Mouse (Mus musculus) adrenal gland, postnatal 36 days (tissue): Measurements from ENCODE around the gene H60b. TPM values are rescaled to one million over a fixed set of nuclear protein-coding genes. Genes with fewer than 3 reads are reported as not detected.
"Not testable (repeated sequence)": the region's sequence is repeated elsewhere in the genome, so short reads cannot be mapped to it uniquely, and the experiment has no call there.

ENCODE experiments used
- DNase-seq, 2 experiments: peaks; one replicate each; pipeline ENCODE4 v3.0.0; 2021; ENCODE audit warnings: mixed read lengths in 1 of 2
- long read RNA-seq, 2 experiments: library from polyadenylated mRNA; stranded (forward); transcript quantifications; one replicate each; pipeline ENCODE4 v2.0.0; 2021; ENCODE audit warnings: borderline sequencing depth in 2 of 2
- total RNA-seq, 2 experiments: library from RNA; stranded (reverse); gene quantifications; 2 replicates each; pipeline ENCODE4 v1.2.3; 2021

Gene H60b
- under 1 TPM in 1 of 2 experiments, not detected in 1; 0.46 TPM for total RNA-seq
- long read RNA-seq, experiment 1 = 0 reads
- long read RNA-seq, experiment 2 = 0 reads

DNA sequence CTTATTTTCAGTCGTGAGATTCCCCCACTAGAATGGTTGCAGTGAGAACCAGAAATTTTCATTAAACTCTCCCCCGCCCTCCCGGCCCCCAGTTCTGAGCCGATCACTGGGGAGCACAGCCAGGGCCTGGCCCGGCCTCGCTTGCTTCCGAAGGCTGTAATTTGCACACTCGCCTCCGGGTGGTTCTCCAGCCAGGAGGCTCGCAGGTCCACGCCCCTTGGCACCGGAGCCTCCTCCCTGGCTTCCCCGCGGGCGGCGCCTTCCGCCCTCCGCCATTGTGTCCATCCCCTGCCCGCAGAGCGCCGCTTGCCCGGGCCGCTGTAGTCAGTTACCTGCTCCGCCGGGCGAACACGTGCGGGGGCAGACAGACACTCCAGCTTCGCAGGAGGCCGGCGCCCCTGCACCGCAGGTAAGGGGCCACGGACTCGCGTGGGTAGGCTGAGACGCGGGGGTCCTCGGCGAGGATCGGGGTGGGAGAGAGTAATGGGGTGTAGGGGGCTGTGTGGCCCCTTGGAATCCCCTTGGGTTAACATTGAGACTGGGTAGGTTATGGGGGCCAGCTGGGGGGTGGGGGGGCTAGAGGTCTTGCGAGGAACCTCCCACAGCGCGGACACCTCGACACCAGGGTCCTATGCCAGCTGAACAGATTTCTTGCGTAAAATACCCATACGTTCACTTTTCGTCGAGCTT is at the start of gene H60b, which contains the start of gene Raet1e:
Gene H60b, plus strand, starts transcription at position 277 of the 690 bp plus-strand sequence.
Gene Raet1e, plus strand, starts transcription at position 260 of the 690 bp plus-strand sequence.
- peak; percentile 84 to 85 for DNase-seq

DNA sequence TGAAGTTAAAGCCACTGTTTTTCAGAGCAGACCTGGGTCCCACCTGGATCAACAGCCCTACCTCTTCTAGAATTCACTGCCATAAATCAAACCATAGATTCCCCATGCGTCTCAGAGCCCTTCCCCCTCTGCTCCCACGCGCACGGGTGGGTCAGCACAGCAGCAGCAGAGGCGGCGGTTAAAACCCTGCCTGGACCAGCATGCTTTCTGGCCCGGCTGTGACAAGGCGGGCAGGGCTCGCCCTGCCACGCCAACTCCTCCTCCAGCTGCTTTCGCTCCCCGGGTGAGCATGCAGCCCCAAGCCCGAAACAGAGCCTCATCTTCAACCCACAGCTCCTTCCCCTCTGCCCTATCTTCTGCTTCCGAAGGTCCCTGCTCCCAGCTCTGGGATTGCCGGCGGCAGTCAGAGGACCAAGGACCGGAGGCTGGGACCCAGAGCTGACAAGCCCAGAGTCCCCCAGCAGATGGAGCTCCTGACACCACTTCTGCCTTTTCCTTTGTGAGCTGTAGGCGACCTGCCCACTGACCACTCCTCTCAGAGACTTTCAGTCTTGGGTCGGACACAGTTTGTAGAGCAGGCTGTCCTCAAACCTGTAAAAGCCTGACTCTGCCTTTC is 17.6 kb upstream of the H60b start:
- DNase-seq = peak; percentile 84 to 85

- DNase-seq = not testable (repeated sequence)
Observed at GRCm38 (mm10) chr10:22142194-22142593, 16.2 kb upstream of the H60b start.

- no peak for DNase-seq
Observed at GRCm38 (mm10) chr10:22142926-22143325, 15.5 kb upstream of the H60b start.

GRCm38 (mm10) chr10:22148441-22149072 is 9.8 kb upstream of the H60b start:
- DNase-seq = peak; percentile 87 to 91

DNA sequence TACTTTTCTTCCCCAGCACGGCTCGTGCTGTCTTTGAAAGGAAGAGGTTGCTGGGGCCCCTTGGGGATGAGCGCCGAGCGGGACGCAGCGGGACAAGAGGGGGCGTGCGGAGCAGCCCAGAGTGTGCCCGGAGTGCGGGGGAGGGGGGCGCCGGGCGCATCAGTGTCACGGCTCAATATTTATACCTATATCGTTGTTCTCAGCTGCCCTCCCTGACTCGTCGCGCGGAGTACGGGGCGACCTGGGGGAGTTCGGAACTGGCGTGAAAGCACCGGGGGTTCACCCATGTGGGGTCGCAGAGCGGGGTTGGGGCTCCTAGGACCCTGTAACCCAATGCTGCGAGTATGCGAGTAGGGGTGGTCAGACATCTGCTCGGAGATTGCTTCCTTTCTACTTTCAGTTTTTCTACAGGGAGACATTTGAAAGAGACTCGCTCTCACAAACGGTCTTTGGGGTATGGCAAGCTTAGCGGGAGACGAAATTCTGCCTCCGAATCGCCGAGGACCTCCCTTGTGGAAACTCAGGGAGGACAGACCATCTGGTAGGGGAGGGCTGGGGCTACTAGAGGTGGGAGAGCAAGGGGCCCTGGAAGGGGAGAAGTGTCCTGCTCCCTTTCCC is 9.2 kb upstream of the H60b start, which contains the start of gene E030030I06Rik:
Gene E030030I06Rik, minus strand, starts transcription at position 198 of the 618 bp plus-strand sequence.
- DNase-seq = peak in 1 of 2 experiments; percentile 43

DNA sequence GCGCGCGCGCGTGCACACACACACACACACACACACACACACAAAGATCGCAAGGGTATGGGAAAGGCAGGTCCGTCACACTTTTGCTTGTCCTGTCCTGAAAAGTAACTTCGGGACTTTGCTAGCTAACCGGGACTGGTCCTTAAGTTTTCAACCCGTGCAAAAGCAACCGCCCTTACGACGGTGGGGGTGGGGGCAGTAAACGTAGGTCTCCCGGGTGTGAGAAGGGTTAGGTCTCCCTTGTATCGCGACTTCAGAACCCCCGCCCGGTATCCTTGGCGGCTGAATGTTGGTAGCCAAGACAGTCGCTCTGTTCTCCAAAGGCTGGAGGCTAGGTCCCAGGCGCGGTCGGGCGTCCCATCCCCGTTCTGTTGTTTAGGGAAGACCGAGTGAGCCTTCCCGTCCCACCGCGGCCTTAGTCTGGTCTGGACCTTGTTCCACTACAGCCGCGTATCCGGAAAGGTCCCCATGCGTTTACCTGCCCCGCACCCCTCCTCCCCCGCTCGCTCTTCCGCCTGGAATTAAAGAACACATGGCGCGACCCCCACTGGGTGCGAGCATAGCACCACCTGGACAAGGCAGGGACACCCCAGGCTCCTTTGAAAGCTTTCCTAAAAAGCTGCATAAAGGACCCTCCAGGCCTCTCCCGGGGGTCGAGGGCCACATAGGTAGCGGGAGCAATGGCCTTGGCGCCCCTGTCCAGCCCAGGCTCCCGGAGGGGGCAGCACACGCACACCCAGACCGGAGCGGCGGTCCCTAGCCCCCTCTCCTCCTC is 8.5 kb upstream of the H60b start:
- peak in 1 of 2 experiments; percentile 28 for DNase-seq

DNA sequence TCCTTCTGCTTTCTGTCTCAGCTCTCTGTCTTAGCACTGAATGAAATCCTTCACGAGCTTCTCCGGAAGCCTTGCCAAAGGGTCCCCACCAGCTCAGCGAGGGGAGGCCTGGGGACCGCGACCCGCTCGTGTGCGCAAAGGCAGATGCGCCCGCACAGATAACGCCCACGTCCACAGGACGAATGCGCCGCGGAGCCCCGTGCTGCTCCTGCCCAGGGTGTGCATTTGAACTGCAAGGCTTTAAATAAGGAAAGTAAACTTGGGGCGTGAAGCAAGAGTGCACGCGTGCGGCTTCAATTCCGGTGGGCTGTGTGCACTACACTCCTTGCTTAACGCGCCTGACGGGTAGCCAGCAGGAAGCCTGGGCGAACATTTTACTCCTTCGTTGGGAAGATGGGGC is 7.8 kb upstream of the H60b start:
- DNase-seq = no peak

- not testable (repeated sequence) for DNase-seq
Observed at GRCm38 (mm10) chr10:22151056-22151862, 7.1 kb upstream of the H60b start.

- not testable (repeated sequence) for DNase-seq
Observed at GRCm38 (mm10) chr10:22151863-22152640, 6.3 kb upstream of the H60b start.

DNA sequence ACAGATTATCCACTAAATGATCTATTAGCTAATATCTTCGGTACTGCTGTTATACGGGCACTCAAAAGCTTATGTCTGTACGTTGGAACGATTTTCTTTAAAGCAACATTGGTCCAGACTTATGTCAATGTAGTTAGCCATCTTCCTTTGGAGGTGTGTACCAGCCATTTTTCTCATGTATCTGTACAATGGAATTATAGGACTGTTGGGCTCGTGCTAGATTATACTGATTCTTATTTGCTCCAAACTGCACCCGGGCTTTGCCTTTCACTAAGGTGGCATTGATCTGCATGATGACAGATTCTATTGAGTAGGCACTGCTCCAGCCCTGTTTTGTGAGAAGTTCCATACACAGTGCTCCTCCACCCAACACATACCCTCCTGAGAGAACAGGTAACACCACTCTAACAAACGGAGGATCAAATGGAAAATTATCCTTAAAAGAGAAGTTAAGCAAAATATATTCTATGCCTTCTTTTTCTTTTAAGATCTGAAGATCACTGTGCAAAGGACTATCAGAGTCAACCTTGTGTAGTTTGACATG is 5.2 kb upstream of the H60b start:
- not testable (repeated sequence) for DNase-seq

- DNase-seq = not testable (repeated sequence)
Observed at GRCm38 (mm10) chr10:22154127-22154526, 4.3 kb upstream of the H60b start.

DNA sequence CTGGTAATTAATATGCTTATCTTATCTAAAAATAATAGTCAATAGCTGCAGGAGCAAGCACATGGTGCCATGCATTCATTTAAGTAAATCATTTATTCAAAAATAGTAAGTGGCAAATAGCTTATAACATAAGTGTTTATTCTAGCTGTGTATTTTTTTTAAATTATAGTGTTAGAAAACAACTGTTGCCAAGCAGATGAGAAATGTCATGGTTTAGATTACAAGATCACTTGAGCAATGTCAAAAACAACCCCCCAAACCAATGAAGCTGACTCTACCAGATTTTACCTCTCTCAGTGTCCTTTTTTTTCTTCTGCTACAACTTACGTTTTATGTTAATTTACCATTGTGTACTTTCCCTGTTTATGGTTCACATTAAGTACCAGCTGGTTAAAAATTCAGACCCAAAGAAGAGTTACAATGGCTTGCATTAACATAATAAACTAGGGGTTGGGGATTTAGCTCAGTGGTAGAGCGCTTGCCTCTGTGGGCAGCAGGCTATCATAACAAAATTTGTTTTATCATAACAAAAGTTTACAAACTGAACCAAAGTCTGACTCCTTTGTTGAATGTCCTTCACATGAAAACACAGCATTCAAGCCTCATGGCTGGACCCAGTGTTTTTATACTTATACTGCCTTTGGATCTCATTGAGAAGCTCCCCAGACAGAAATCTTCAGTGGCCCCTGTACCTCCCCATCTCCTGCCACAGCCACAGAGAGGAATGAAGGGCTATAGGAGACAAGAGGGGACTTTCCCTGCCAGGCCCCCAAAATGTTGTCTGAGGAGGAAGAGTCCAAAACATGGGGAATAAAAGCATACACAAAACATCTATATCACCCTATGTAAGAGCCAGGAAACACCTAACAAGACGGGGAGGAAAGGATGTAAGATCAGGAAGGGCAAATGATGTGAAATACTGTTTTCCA is 3.3 kb upstream of the H60b start:
- DNase-seq = no peak

- no peak for DNase-seq
Observed at GRCm38 (mm10) chr10:22159131-22159561, 760 bp downstream of the H60b start.

DNA sequence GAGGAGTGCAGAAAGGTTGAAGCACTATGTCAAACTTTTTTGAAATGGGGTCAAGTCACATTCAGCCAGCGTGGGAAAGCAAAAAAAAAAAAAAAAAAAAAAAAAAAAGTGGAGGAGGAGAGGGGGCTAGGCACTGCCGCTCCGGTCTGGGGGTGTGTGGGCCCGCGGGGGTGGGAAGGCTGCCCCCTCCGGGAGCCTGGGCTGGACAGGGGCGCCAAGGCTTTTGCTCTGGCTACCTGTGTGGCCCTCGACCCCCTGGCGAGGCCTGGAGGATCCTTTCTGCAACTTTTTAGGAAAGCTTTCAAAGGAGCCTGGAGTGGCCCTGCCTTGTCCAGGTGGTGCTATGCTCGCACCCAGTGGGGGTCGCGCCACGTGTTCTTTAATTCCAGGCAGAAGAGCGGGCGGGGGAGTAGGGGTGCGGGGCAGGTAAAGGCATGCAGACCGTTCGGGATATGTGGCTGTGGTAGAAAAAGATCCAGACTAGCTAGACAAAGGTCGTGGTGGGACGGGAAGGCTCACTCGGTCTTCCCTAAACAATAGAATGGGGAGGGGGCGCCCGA is 1.3 kb downstream of the H60b start:
- DNase-seq = no peak

DNA sequence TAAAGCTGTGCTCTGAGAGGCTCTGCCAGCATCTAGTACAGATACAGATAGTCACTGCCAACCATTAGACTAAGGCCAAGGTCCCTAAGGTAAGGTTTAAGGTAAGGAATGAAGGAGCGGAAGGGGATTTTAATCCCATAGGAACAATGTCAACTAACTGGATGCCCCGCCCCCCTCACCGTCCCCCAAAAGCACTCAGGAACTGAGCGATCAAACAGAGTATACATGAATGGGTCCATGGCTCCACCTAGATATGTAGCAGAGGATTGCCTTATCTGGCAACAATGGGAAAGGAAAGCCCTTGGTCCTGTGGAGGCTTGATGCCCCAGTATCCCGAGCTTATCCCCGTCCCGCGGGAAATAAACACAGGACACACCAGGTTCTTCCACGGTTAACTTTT is 4.9 kb downstream of the H60b start:
- DNase-seq = not testable (repeated sequence)

DNA sequence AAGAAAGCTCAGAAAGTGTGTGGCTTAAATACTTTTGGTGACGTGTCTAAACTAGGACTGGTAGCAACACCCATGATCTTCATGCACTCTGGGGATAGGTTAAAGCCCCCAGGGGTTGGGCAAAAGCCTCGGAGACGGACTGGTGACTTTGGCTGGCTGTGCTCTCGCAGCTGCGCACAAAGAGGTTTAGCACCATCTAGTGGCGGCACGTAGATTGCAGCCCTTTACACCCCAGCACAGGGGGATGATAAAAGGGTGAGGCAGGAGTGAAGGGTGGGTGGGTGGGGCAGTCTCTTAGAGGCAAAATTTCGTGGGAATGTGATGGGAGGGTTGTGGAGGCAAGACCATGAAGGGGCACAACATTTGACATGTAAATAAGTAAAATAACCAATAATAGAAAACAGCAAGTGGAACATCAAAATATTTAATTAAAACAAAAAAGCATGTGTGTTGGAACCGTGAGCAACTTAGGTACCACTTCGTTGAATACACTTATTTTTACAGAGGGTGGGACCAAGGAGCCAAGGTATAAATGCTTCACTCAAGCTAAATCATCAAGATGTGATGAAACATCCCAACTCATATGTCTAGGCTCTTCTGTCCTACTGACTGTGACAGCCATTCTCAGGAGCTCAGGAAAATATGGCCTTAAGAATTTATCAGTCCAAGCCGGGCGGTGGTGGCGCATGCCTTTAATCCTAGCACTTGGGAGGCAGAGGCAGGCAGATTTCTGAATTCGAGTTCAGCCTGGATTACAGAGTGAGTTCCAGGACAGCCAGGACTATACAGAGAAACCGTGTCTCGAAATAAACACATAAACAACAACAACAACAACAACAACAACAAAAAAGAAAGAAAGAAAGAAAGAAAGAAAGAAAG is 5.6 kb downstream of the H60b start:
- DNase-seq = peak; percentile 76 to 79
